In genomic region chr11:59309106-59309805, GRCm38 (mm10) we compare ENCODE assay signal across 10 mouse cellular contexts. TPM values are rescaled to one million over a fixed set of nuclear protein-coding genes. Genes with fewer than 3 reads are reported as not detected.
DNase-seq lines count a peak whose midpoint lies in the region; ATAC-seq and TF ChIP-seq lines count a peak whose summit lies in the region.
"Had no signal": no experiment of that assay in that cellular context is flagged by ENCODE, and none has a peak within 500 bp of the region (broad histone marks: within the 10 kb centered on the region; RNA-seq: fewer than 3 reads in every experiment).

No protein-coding gene starts in this region.

- ATAC-seq in forebrain, embryonic 11.5 days (replicated peaks; ENCODE audit: low FRiP score): no peak; the same call in 1 of the 2 replicates
- ATAC-seq in forebrain, embryonic 16.5 days: no peak
- ATAC-seq in intestine, embryonic 16.5 days: peak; percentile 29
- ATAC-seq in neural tube, embryonic 15.5 days (ENCODE audit: low FRiP score): no peak

- H3K27ac ChIP-seq in forebrain, embryonic 11.5 days (ENCODE audit: low read depth, low read length): peak overlapping the region; percentile 55
- no peak overlapping the region for H3K27ac ChIP-seq in forebrain, embryonic 16.5 days (ENCODE audit: low read length)
- H3K27ac ChIP-seq in ES-E14 (ENCODE audit: insufficient read depth, low read depth, low read length, poor library complexity, severe bottlenecking): no peak overlapping the region
- H3K27ac ChIP-seq in intestine, embryonic 16.5 days (ENCODE audit: low read length): peak overlapping the region; percentile 63; the same call in 1 of the 2 replicates
- no peak overlapping the region for H3K27ac ChIP-seq in neural tube, embryonic 15.5 days (replicated peaks)

- no peaks in the 10 kb centered on the region for H3K9me3 ChIP-seq in forebrain, embryonic 11.5 days (ENCODE audit: control insufficient read depth, low read length)
- H3K9me3 ChIP-seq in forebrain, embryonic 16.5 days (ENCODE audit: control insufficient read depth, low read length): no peaks in the 10 kb centered on the region
- H3K9me3 ChIP-seq in ES-E14 (ENCODE audit: control insufficient read depth, insufficient read depth, low read depth, low read length): no peaks in the 10 kb centered on the region
- no peaks in the 10 kb centered on the region for H3K9me3 ChIP-seq in intestine, embryonic 16.5 days (ENCODE audit: control insufficient read depth, low read length)
- H3K9me3 ChIP-seq in neural tube, embryonic 15.5 days (replicated peaks): no peaks in the 10 kb centered on the region

- peak overlapping the region; percentile 78 for H3K4me2 ChIP-seq in forebrain, embryonic 11.5 days (ENCODE audit: low read depth, low read length, severe bottlenecking)
- H3K4me2 ChIP-seq in forebrain, embryonic 16.5 days (ENCODE audit: low read length): no peak overlapping the region
- H3K4me2 ChIP-seq in intestine, embryonic 16.5 days (ENCODE audit: low read depth, low read length): peak overlapping the region; percentile 20; the same call in 1 of the 2 replicates
- peak overlapping the region; percentile 90; the same call in 1 of the 2 replicates for H3K4me2 ChIP-seq in neural tube, embryonic 15.5 days

- in situ Hi-C loops in ES-E14 (cut with MboI; ENCODE audit: low sequenced_read_pairs in 2 of 2, unreplicated experiment in 2 of 2): no loop called here

- H3K4me1 ChIP-seq in forebrain, embryonic 11.5 days (replicated peaks; ENCODE audit: control insufficient read depth, insufficient read depth, low read length): peaks cover 30% of the 10 kb centered on the region
- peaks cover 48% of the 10 kb centered on the region for H3K4me1 ChIP-seq in forebrain, embryonic 16.5 days (replicated peaks; ENCODE audit: control insufficient read depth, insufficient read depth, low read length)
- H3K4me1 ChIP-seq in ES-E14 (ENCODE audit: control insufficient read depth in 2 of 2, insufficient read depth in 2 of 2, low read length in 2 of 2, poor library complexity in 1 of 2): peaks cover 1 to 12% of the 10 kb centered on the region in 2 experiments; a peak in 3 of 4 replicates
- peaks cover 39% of the 10 kb centered on the region for H3K4me1 ChIP-seq in intestine, embryonic 16.5 days (ENCODE audit: control insufficient read depth, insufficient read depth, low read length)
- peaks cover 52% of the 10 kb centered on the region for H3K4me1 ChIP-seq in neural tube, embryonic 15.5 days

- H3K36me3 ChIP-seq in forebrain, embryonic 11.5 days (ENCODE audit: control insufficient read depth, insufficient read depth, low read length): no peaks in the 10 kb centered on the region
- no peaks in the 10 kb centered on the region for H3K36me3 ChIP-seq in forebrain, embryonic 16.5 days (ENCODE audit: control insufficient read depth, insufficient read depth)
- H3K36me3 ChIP-seq in ES-E14 (ENCODE audit: control insufficient read depth, insufficient read depth, low read length, poor library complexity, severe bottlenecking): no peaks in the 10 kb centered on the region
- no peaks in the 10 kb centered on the region for H3K36me3 ChIP-seq in intestine, embryonic 16.5 days (ENCODE audit: control insufficient read depth, insufficient read depth, low read length)
- H3K36me3 ChIP-seq in neural tube, embryonic 15.5 days: no peaks in the 10 kb centered on the region

- 8% methylated on average over 12 of the region's 12 CpGs for WGBS in forebrain, embryonic 11.5 days
- WGBS in forebrain, embryonic 16.5 days: 16% methylated on average over 10 of the region's 12 CpGs
- WGBS in intestine, embryonic 16.5 days: 27% methylated on average over 12 of the region's 12 CpGs
- whole genome bisulfite sequencing in neural tube, embryonic 15.5 days: 19% methylated on average over 11 of the region's 12 CpGs

- H3K4me3 ChIP-seq in forebrain, embryonic 11.5 days (ENCODE audit: low read depth, low read length): peak overlapping the region; percentile 55; the same call in 1 of the 2 replicates
- H3K4me3 ChIP-seq in forebrain, embryonic 16.5 days (replicated peaks; ENCODE audit: low read length): no peak overlapping the region
- peak overlapping the region; percentile 35 to 38 for H3K4me3 ChIP-seq in ES-E14 (ENCODE audit: insufficient read depth in 1 of 2, low read depth in 1 of 2, low read length in 2 of 2, poor library complexity in 1 of 2, severe bottlenecking in 1 of 2)
- H3K4me3 ChIP-seq in intestine, embryonic 16.5 days (ENCODE audit: low read length): no peak overlapping the region
- no peak overlapping the region for H3K4me3 ChIP-seq in neural tube, embryonic 15.5 days (replicated peaks)

- peaks cover 41% of the 10 kb centered on the region for H3K27me3 ChIP-seq in forebrain, embryonic 11.5 days (ENCODE audit: control insufficient read depth, insufficient read depth, low read length)
- peaks cover 40% of the 10 kb centered on the region for H3K27me3 ChIP-seq in forebrain, embryonic 16.5 days (replicated peaks; ENCODE audit: control insufficient read depth, insufficient read depth, low read length)
- H3K27me3 ChIP-seq in intestine, embryonic 16.5 days (replicated peaks; ENCODE audit: control insufficient read depth, insufficient read depth, low read length): peaks cover 38% of the 10 kb centered on the region
- peaks cover 60% of the 10 kb centered on the region for H3K27me3 ChIP-seq in neural tube, embryonic 15.5 days (replicated peaks)

- peak overlapping the region; percentile 35 for H3K9ac ChIP-seq in forebrain, embryonic 11.5 days (ENCODE audit: low read length)
- H3K9ac ChIP-seq in forebrain, embryonic 16.5 days (replicated peaks; ENCODE audit: low read depth, low read length): no peak overlapping the region
- no peak overlapping the region for H3K9ac ChIP-seq in ES-E14 (ENCODE audit: insufficient read depth, low read depth, low read length, poor library complexity, severe bottlenecking)
- H3K9ac ChIP-seq in intestine, embryonic 16.5 days (ENCODE audit: low read depth, low read length): 0 out of 2 replicates have a peak overlapping the region, but pooled peaks have one; percentile 14
- no peak overlapping the region for H3K9ac ChIP-seq in neural tube, embryonic 15.5 days (replicated peaks)

- DNase-seq in forebrain, embryonic 11.5 days (ENCODE audit: low spot score): peak; percentile 78
- DNase-seq in ES-E14 (ENCODE audit: low read depth, low spot score): no peak
- DNase-seq in gastrocnemius, postnatal 25 days: peak; percentile 90
- DNase-seq in cerebellum, adult 18-20 months: no peak
- no peak for DNase-seq in cerebellum, adult 9-10 months

TF ChIP-seq in ES-E14, 5 proteins besides CTCF, POLR2A, EP300 and RAD21:
- TF ChIP-seq CHD2 (IDR thresholded peaks at IDR 0.05; ENCODE audit: low read depth, low read length) (no peak), ZNF384 (IDR thresholded peaks at IDR 0.05; ENCODE audit: low read depth, low read length) (no peak), HCFC1 (IDR thresholded peaks at IDR 0.05; ENCODE audit: borderline replicate concordance, insufficient read depth, low read length) (no peak), MAFK (IDR thresholded peaks at IDR 0.05; ENCODE audit: insufficient read depth, low read depth, low read length) (no peak), ZC3H11A (IDR thresholded peaks at IDR 0.05; ENCODE audit: borderline replicate concordance, low read depth, low read length) (no peak)
TF ChIP-seq in ES-E14: peak in this region for 0.

RNA-seq across cellular contexts. Expression of gene Wnt9a, which starts 2.5 kb away (rescaled TPM):
- 4.3 and 4.7 TPM in 2 replicates for polyA plus RNA-seq in forebrain, embryonic 11.5 days (2014; fragmentation: Nextera tagmentation; extraction: Ambion mirVana)
- polyA plus RNA-seq in forebrain, embryonic 16.5 days (2015; fragmentation: Nextera tagmentation; extraction: Ambion mirVana): 1.5 and 1.6 TPM in 2 replicates
- 3.0 and 5.8 TPM in 2 replicates for total RNA-seq in ES-E14 (2012; rRNA removed)
- total RNA-seq in gastrocnemius, postnatal 25 days (2021): 1 to 10 TPM; 8.2 to 8.5 TPM
- 4.2 and 4.4 TPM in 2 replicates for polyA plus RNA-seq in intestine, embryonic 16.5 days (2015; fragmentation: Nextera tagmentation; extraction: Ambion mirVana)
- polyA plus RNA-seq in neural tube, embryonic 15.5 days (2015; fragmentation: Nextera tagmentation; extraction: Ambion mirVana): 2.6 and 3.0 TPM in 2 replicates

RNA-seq across cellular contexts. Expression of gene Wnt3a, which starts 18.7 kb away (rescaled TPM):
- 4.9 and 5.9 TPM in 2 replicates for polyA plus RNA-seq in forebrain, embryonic 11.5 days (2014; fragmentation: Nextera tagmentation; extraction: Ambion mirVana)
- 0.35 and 0.73 TPM in 2 replicates for polyA plus RNA-seq in forebrain, embryonic 16.5 days (2015; fragmentation: Nextera tagmentation; extraction: Ambion mirVana)
- 0.85 and 1.8 TPM in 2 replicates for total RNA-seq in ES-E14 (2012; rRNA removed)
- not detected for total RNA-seq in gastrocnemius, postnatal 25 days (2021)
- not detected in 2 replicates for polyA plus RNA-seq in intestine, embryonic 16.5 days (2015; fragmentation: Nextera tagmentation; extraction: Ambion mirVana)
- polyA plus RNA-seq in neural tube, embryonic 15.5 days (2015; fragmentation: Nextera tagmentation; extraction: Ambion mirVana): 0.14 and 0.35 TPM in 2 replicates
- total RNA-seq: hematopoietic stem cell, adult 5-6 weeks had no signal
- polyA plus RNA-seq: small intestine, adult 2 months had no signal

Comparison
In these comparisons a context has a peak if more than half of its experiments do, and no peak if none do; other contexts are left out.
1. H3K27ac ChIP-seq: peak in forebrain, embryonic 11.5 days (single experiment) and intestine, embryonic 16.5 days (single experiment); none in forebrain, embryonic 16.5 days (single experiment), ES-E14 (single experiment) and neural tube, embryonic 15.5 days (single experiment).
2. H3K4me3 ChIP-seq: peak in forebrain, embryonic 11.5 days (single experiment) and ES-E14 (2 of 2); none in forebrain, embryonic 16.5 days (single experiment), intestine, embryonic 16.5 days (single experiment) and neural tube, embryonic 15.5 days (single experiment).
3. H3K9ac ChIP-seq: peak in forebrain, embryonic 11.5 days (single experiment) and intestine, embryonic 16.5 days (single experiment); none in forebrain, embryonic 16.5 days (single experiment), ES-E14 (single experiment) and neural tube, embryonic 15.5 days (single experiment).
4. DNase-seq: peak in forebrain, embryonic 11.5 days (single experiment) and gastrocnemius, postnatal 25 days (single experiment); none in ES-E14 (single experiment), cerebellum, adult 18-20 months (0 of 2) and cerebellum, adult 9-10 months (single experiment).